Mouse (Mus musculus) liver, embryonic 14.5 days (tissue): ENCODE results near the gene Gphn. TPM values are rescaled to one million over a fixed set of nuclear protein-coding genes. Genes with fewer than 3 reads are reported as not detected.

ENCODE experiments used
- ATAC-seq: fragments of 200-750 bp; cut with Nextera tagmentation; 2 replicates; pipeline ENCODE4 v1.8.0; 2017; ENCODE audit warnings: moderate number of reproducible peaks, mild to moderate bottlenecking, moderate library complexity; ENCODE audit not compliant: insufficient read depth
- DNase-seq, 3 experiments: peaks; one replicate each; pipeline ENCODE4 v3.0.0-alpha.2; 2012 to 2013; ENCODE audit warnings: low read depth in 3 of 3, low spot score in 3 of 3
- H3K27ac ChIP-seq: fragments of 300-500 bp; sonication (generic); 2 replicates; pipeline ENCODE4 v1.5.1; 2014; ENCODE audit warnings: moderate library complexity, mild to moderate bottlenecking, control low read depth, inconsistent platforms
- H3K27me3 ChIP-seq: fragments of 300-500 bp; sonication (generic); 2 replicates; pipeline ENCODE4 v1.6.1; 2014; ENCODE audit warnings: mild to moderate bottlenecking, low read length, moderate library complexity; ENCODE audit not compliant: control insufficient read depth, insufficient read depth
- H3K36me3 ChIP-seq: fragments of 300-500 bp; sonication (generic); replicated peaks from 2 replicates; pipeline ENCODE4 v1.6.1; 2014; ENCODE audit warnings: low read depth; ENCODE audit not compliant: control insufficient read depth, insufficient read depth
- H3K4me1 ChIP-seq, 2 experiments: fragments of 200-500 bp in 1 of 2; fragments of 300-500 bp in 1 of 2; sonication (generic) in 1 of 2; replicated peaks; 2 replicates each; pipeline ENCODE4 v1.6.1; 2012 to 2014; ENCODE audit warnings: antibody characterized with exemption in 1 of 2, inconsistent platforms in 1 of 2, low read length in 1 of 2; ENCODE audit not compliant: control insufficient read depth in 2 of 2, insufficient read depth in 2 of 2
- H3K4me2 ChIP-seq: fragments of 300-500 bp; sonication (generic); 2 replicates; pipeline ENCODE4 v1.6.1; 2014; ENCODE audit warnings: low read depth, mild to moderate bottlenecking, control low read depth, moderate library complexity
- H3K4me3 ChIP-seq, 2 experiments: fragments of 200-500 bp in 1 of 2; fragments of 300-500 bp in 1 of 2; sonication (generic) in 1 of 2; 2 replicates each; pipeline ENCODE4 v1.5.1; 2012 to 2014; ENCODE audit warnings: low read depth in 2 of 2, low read length in 2 of 2, mild to moderate bottlenecking in 2 of 2, control low read depth in 1 of 2, inconsistent platforms in 1 of 2, moderate library complexity in 1 of 2; ENCODE audit not compliant: insufficient read depth in 1 of 2
- H3K9ac ChIP-seq: fragments of 300-500 bp; sonication (generic); replicated peaks from 2 replicates; pipeline ENCODE4 v1.6.1; 2014; ENCODE audit warnings: mild to moderate bottlenecking, control low read depth, moderate library complexity
- H3K9me3 ChIP-seq: fragments of 300-500 bp; sonication (generic); 2 replicates; pipeline ENCODE4 v1.6.1; 2016; ENCODE audit warnings: low read length, mixed read lengths; ENCODE audit not compliant: control insufficient read depth
- CTCF ChIP-seq: IDR thresholded peaks from 2 replicates; pipeline ENCODE4 v1.5.1; 2016; ENCODE audit warnings: antibody characterized with exemption, low read depth, control low read depth
- EP300 ChIP-seq: IDR thresholded peaks from 2 replicates; pipeline ENCODE4 v1.6.1; 2016; ENCODE audit warnings: antibody characterized with exemption, low read depth
- whole genome bisulfite sequencing: fragments of 180-500 bp; shearing (Covaris S2); extraction: QIAGEN DNeasy Blood & Tissue Kit; methylation state at CpG from one replicate; pipeline ENCODE4 v1.1.7; 2014; ENCODE audit not compliant: insufficient replicate concordance; 5-methylcytosine and 5-hydroxymethylcytosine counted together
- polyA plus RNA-seq, 2 experiments: library from polyadenylated mRNA; depleted of rRNA in 1 of 2; stranded (reverse) in 1 of 2; unstranded in 1 of 2; fragments of >200 nt; fragmentation: Nextera tagmentation in 1 of 2; extraction: Ambion mirVana in 1 of 2; gene quantifications; 2 replicates each; pipeline versions ENCODE4 v1.2.1 to v1.2.3; 2012 to 2014

Gene Gphn
- polyA plus RNA-seq, 2 experiments = 4.7 TPM

- no peak overlapping the region for H3K27ac ChIP-seq
Observed at GRCm38 (mm10) chr12:78249151-78249550, 23.0 kb downstream of the Gphn start.

GRCm38 (mm10) chr12:78277386-78277785 is 51.2 kb downstream of the Gphn start:
- 62% methylated on average over 2 of the region's 2 CpGs for WGBS
- TF ChIP-seq CTCF (no peak), EP300 (no peak)
- DNase-seq = no peak

More at GRCm38 (mm10) chr12:78249151-78249550, 23.0 kb downstream of the Gphn start:
- no peak for DNase-seq
- TF ChIP-seq CTCF = no peak
- TF ChIP-seq EP300 = no peak
- H3K36me3 ChIP-seq = no peaks in the 10 kb centered on the region
- no peak overlapping the region for H3K4me3 ChIP-seq
- H3K9ac ChIP-seq = no peak overlapping the region
- H3K4me1 ChIP-seq = no peaks in the 10 kb centered on the region
- no peaks in the 10 kb centered on the region for H3K27me3 ChIP-seq
- H3K4me2 ChIP-seq = no peak overlapping the region
- no peak for ATAC-seq
- no peaks in the 10 kb centered on the region for H3K9me3 ChIP-seq

GRCm38 (mm10) chr12:78290384-78290783 is 64.2 kb downstream of the Gphn start:
- Histone ChIP-seq H3K9ac (no peak overlapping the region), H3K27me3 (no peaks in the 10 kb centered on the region), H3K27ac (no peak overlapping the region), H3K4me1 (no peaks in the 10 kb centered on the region), H3K36me3 (no peaks in the 10 kb centered on the region), H3K4me2 (no peak overlapping the region), H3K4me3 (no peak overlapping the region), H3K9me3 (no peaks in the 10 kb centered on the region)
- WGBS = 56% methylated on average over 1 of the region's 1 CpGs
- DNase-seq (no peak), ATAC-seq (no peak)
- TF ChIP-seq EP300 (no peak), CTCF (no peak)

More at GRCm38 (mm10) chr12:78277386-78277785, 51.2 kb downstream of the Gphn start:
- no peaks in the 10 kb centered on the region for H3K27me3 ChIP-seq
- no peak overlapping the region for H3K4me2 ChIP-seq
- H3K4me3 ChIP-seq = no peak overlapping the region
- no peaks in the 10 kb centered on the region for H3K4me1 ChIP-seq
- no peak overlapping the region for H3K27ac ChIP-seq
- H3K36me3 ChIP-seq = no peaks in the 10 kb centered on the region
- H3K9me3 ChIP-seq = no peaks in the 10 kb centered on the region
- no peak overlapping the region for H3K9ac ChIP-seq
- ATAC-seq = no peak

- WGBS = 58% methylated on average over 1 of the region's 1 CpGs
- no peak for TF ChIP-seq CTCF
- TF ChIP-seq EP300 = no peak
Observed at GRCm38 (mm10) chr12:78298824-78299398, 72.7 kb downstream of the Gphn start.

GRCm38 (mm10) chr12:78315106-78315505 is 88.9 kb downstream of the Gphn start:
- no peak overlapping the region for H3K4me3 ChIP-seq
- no peaks in the 10 kb centered on the region for H3K27me3 ChIP-seq
- DNase-seq = no peak

More at GRCm38 (mm10) chr12:78298824-78299398, 72.7 kb downstream of the Gphn start:
- no peak overlapping the region for H3K9ac ChIP-seq
- H3K27me3 ChIP-seq = no peaks in the 10 kb centered on the region
- no peaks in the 10 kb centered on the region for H3K4me1 ChIP-seq
- no peak for ATAC-seq
- no peak for DNase-seq
- no peaks in the 10 kb centered on the region for H3K36me3 ChIP-seq
- no peaks in the 10 kb centered on the region for H3K9me3 ChIP-seq
- no peak overlapping the region for H3K4me2 ChIP-seq
- H3K27ac ChIP-seq = no peak overlapping the region
- H3K4me3 ChIP-seq = no peak overlapping the region

More at GRCm38 (mm10) chr12:78315106-78315505, 88.9 kb downstream of the Gphn start:
- no peak overlapping the region for H3K9ac ChIP-seq
- H3K4me1 ChIP-seq = no peaks in the 10 kb centered on the region
- H3K27ac ChIP-seq = no peak overlapping the region
- H3K9me3 ChIP-seq = no peaks in the 10 kb centered on the region
- H3K4me2 ChIP-seq = no peak overlapping the region
- TF ChIP-seq CTCF (no peak), EP300 (no peak)
- ATAC-seq = no peak
- no peaks in the 10 kb centered on the region for H3K36me3 ChIP-seq
